Mouse (Mus musculus): ENCODE results near the gene Otx2.
A peak's percentile ranks its signal among the peaks of the same experiment; 100 is the strongest.

The Otx2 gene

DNA sequence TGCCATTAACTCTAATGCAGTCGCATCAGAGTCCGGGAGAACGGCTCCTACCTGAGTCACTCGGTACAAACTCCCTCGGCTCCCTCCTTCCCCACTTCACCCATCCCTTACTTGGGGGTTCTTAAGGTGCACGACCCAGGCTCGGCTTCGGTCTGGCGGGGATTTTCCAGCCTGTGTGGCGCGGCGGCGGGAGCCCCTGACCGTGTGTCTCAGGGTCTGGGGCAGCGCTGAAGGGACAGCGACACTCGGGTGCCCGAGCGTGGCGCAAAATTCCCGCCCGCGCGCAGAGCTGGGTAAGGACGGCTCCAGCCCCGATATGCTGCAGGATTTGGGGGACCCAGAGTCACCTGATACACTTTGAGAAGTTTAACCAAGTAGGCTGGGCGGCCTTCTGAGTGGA, at the start of gene Otx2:
Otx2 (minus strand) TSS at position 279 of the 400 bp plus-strand sequence.
- no peak for TF ChIP-seq GATA4 (IDR thresholded peaks at IDR 0.05; ENCODE audit: insufficient replicate concordance, low read length)

DNA sequence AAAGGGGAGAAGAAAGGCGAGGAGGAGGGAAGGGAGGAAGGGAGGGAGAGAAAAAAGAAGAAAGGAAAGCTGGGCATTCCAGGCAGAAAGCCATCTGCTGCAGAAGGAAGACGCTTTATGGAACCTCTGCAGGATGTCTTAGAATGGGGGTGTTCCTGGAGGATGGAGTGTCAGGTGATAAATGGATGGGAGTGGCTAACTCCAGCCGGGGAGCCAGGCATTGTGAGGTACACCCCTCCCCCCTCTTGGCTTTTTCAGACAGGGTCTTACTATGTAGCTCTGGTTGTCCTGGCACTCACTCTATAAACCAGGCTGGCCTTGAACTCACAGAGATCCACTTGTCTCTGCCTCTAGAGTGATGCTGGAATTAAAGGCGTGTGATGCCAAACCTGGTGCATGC, 49.1 kb upstream of the Otx2 start:
- no peak for TF ChIP-seq GATA4 (IDR thresholded peaks at IDR 0.05; ENCODE audit: insufficient replicate concordance, low read length)

DNA sequence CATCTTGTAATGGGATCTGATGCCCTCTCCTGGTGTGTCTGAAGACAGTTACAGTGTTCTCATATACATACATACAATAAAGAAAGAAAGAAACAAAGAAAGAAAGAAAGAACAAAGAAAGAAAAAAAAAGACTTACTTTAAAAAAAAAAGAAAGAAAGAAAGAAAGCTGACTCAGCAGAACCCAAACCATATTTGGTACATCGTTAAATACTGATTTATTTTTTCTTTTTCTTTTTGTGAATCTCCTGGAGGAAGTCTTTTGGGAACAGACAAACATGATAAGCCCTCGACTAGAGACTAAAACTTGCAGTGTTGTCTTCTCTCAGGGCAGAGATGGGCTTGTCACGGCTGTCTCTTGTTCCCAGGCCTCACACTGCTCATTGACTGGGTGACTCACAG, 45.7 kb upstream of the Otx2 start:
- no peak for TF ChIP-seq GATA4 (IDR thresholded peaks at IDR 0.05; ENCODE audit: insufficient replicate concordance, low read length)

DNA sequence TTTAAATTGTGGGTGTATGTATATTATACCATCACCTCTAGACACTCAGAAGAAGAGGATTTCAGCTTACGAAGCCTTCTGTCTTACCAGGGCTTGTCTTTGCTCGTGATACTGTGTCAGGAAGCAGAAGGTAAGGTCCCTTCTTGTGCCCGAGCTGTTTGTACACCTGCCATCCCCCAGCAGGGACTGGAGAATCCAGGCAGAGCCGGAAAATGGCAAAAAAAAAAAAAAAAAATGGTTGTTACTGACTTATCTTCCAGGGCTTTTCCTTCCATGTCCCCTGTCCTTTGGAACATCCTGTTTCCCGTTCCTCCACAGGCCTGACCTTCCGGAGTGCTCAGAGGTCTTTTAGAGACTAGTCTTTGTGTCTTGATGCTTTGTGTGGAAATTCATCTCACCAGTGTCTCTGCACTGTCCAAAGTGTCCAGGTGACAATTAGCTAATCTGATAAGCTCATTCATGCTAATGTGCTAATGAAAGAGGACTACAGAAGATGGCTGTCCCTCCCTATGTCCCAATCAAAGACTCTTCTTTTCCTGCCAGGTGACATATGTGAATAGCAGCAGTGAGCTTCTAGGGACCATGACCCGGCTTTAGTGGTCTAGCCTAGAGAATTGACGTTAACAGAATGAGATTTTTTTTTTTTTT, 44.1 kb upstream of the Otx2 start:
- peak; percentile 34; the same call in 1 of the 2 replicates for TF ChIP-seq GATA4 (IDR thresholded peaks at IDR 0.05; ENCODE audit: insufficient replicate concordance, low read length)

DNA sequence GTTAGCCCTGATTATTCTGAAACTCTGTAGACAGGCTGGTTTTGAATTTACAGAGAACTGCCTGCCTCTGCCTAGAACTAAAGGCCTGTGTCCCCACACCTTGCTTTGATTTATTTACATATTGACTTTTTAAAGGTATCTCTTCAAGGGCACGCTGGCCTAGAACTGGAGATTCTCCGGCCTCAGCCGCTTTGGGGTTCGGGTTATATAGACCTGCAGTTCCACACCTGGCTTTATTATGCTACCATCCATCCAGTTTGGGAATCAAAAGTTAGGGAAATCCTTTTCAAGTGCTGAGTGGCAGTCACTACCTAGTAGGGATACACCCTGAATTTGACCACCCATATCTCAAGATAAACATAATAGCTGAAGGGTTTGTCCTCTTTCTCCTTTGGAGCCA, 42.8 kb upstream of the Otx2 start:
- TF ChIP-seq GATA4 (IDR thresholded peaks at IDR 0.05; ENCODE audit: insufficient replicate concordance, low read length): no peak

DNA sequence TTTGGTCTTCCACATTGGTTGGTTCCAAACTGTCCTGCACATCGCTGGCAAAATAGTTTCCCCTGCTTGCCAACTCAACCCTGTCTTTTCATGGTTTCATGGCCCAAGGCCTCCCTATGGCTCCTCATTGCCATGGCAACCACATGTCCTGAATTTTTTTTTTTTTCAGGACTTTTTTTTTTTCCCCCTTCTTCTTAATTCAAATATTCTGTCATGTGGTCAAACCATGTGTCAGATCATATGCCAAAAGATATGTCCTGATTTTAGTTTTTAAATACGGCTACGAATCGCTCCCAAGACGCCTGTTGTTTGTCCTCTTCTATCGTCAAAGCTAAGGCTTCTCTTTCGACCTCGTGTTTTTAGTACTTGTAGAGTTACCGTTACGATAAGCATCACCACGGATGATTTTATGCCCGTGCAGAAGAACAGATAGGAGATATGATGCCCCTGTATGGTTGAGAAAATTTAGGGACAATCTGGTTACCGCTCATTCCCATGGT, 37.3 kb upstream of the Otx2 start:
- TF ChIP-seq GATA4 (IDR thresholded peaks at IDR 0.05; ENCODE audit: insufficient replicate concordance, low read length): no peak

DNA sequence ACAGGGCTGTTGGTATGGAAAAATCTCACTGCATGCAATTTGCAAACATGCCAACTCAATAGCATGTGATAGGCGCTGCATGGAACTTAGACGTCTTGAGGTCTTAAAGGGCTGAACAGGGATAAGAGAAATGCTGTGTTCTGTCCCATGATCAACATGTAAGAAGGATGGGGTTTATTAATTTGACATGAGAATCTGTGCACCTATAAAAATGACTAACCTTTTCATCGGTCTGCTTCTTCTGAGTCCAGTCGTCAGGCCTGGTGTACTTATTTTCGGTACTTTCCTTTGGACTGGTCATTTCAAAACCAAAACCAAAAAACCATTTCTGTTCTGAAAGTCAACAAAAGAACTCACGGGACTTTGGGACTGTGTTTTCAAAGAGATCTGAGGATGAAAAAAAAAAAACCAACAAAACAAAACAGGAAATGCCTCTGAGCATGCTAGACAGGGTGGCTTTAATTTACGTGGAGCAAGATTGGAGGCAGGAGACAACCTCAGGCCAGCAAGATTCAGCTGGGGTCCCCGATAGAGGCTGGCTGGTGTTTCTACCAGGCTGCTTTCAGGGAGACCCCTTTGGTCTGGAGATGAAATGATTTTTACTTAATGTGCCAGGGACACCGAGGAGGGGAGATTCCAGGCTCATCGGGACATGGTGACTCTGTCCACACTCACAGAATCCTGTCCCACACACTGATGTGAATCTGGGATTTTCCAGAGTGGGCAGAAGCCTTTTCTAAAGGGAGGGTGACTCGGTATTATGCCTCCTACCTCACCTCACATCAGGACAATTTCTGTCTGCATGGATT, 36.6 kb upstream of the Otx2 start:
- no peak for TF ChIP-seq GATA4 (IDR thresholded peaks at IDR 0.05; ENCODE audit: insufficient replicate concordance, low read length)

DNA sequence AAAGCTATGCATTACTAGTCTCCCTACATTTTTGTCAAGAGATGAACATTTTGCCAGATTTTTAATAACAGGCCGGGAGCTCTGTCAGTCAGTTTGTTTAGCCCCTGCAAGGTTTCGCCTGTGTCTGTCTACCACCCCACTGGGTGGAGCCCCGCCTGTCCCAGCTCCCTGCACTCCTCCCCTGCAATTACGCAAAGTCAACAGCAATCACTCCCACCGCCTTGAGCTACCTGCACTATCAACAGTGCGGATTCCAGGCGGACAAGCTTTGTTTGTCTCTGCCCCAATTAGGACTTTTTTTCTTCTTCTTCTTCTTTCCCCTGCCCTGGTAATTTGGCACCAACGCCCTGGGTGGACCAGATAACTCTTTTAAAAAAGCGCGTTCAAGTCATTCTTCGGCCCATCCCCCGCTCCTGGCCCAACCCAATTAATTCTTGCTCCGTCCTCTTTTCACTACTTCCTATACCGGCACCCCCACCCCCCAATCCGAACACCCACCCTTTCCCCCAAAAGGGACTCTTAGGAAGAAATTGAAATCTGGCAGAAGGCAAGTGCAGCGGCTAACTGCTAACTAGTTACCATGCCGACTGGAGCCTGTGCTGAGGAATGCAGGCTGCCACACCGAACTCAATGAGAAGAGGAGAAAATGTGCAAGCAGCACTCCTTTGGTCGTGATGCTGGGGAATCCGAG, 35.9 kb upstream of the Otx2 start:
- TF ChIP-seq GATA4 (IDR thresholded peaks at IDR 0.05; ENCODE audit: insufficient replicate concordance, low read length): no peak

DNA sequence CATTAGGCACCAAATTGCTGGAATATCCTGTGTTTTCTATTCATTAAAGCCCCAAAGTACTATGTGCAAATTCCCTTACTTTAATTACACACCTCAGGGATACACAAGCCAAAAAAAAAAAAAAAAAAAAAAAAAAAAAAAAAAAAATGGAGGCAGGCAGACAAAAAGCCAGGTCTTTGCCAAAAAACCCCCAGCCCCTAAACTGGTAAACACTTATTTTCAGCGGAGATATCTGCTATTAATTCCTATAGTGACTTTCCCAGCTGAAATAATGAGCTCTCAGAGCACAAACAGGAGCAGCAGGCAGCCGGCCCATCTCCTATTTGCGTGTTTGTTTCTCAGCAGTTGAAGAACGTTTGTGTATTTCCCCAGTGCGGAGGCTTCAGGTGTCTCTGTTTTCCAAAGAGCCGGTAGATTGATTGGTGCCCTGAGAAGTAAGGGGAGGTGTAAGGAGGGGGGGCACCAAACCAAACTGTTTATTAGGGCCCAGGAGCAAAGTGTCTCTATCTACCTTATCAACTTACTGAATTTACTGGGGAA, 34.3 kb upstream of the Otx2 start:
- TF ChIP-seq GATA4 (IDR thresholded peaks at IDR 0.05; ENCODE audit: insufficient replicate concordance, low read length): no peak

DNA sequence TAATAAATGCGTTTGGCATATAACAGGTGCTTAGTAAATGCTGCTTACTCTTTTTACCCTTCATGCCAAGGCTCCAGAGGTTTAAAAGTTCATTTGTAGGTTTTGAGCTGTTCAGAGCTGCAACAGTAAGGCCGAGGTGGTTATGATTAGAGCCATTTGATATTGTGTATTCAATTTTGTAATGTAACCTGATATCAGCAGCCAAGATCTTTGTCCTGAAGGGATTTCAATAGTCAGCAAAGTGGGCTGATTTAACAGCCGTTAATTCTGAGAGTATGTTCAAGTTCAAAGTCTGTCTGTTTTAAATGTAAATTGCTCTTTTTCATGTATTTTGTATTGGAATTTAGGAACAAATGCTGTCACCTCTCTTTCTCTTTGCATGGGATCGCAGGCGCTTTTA, 33.8 kb upstream of the Otx2 start:
- no peak for TF ChIP-seq GATA4 (IDR thresholded peaks at IDR 0.05; ENCODE audit: insufficient replicate concordance, low read length)

DNA sequence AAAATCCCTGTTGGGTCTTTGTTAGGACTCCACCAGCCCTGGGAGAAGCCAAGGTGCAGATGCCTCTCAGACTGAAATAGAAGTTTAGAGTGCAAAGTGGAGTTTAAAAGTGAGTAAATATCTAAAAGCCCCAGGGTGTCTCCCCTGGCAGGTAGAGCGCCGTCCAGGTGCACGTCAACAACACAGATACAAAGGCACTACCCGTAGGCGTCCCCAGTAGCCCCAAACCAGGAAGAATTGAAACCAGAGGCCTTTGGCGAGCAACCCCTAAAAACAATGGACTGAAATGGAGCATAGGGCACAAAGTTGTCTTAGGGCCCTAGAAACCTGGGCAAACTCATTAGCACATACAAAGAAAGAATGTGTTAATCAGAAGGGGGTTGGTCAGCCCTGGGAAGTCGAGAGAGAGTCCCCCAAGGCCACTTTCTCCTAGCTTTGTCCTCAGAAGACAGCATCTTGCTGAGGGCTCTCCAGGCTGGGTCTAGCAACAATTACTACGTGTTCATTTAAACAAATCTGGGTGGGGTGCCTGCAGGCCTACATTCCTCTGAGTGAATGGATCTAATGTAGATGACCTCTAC, 27.3 kb upstream of the Otx2 start:
- no peak for TF ChIP-seq GATA4 (IDR thresholded peaks at IDR 0.05; ENCODE audit: insufficient replicate concordance, low read length)

DNA sequence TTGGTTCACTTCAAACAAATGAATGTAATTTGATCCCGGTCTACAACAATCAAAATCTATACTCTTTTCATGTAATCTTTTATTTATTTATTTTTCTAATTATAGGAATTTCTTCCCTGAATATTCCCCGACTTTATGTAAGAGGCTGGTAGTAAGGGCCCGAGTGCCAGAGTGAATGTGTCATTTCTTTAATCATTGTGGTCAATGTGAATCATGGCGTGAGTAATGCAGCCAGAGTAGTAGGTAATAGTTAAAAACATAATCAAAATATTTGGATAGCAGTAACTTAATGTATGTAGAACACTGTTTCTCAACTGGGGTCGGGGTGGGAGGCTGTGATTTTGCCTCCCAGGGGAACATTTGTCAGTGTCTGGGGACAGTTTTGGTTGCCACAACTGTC, 6.0 kb upstream of the Otx2 start:
- TF ChIP-seq GATA4 (IDR thresholded peaks at IDR 0.05; ENCODE audit: insufficient replicate concordance, low read length): no peak

DNA sequence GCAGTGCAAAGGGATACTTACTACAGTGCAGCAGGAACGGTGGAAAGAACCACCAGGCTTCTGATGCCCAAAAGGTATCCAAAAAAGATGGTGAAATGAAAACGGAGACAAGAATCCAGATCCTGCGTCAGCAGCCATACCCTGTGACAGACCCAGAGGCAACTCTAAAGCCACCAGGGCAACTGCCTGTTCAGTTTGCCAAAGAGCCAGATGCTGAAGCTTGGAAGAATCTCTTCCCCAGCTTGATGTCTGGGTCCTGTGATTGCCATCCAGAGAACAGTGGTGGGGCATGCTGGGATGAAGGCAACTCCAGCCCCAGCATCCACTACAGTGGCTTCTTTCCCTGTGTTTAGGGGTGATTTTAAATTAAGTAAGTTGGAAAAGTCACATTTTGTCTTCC, 5.1 kb upstream of the Otx2 start:
- no peak for TF ChIP-seq GATA4 (IDR thresholded peaks at IDR 0.05; ENCODE audit: insufficient replicate concordance, low read length)

DNA sequence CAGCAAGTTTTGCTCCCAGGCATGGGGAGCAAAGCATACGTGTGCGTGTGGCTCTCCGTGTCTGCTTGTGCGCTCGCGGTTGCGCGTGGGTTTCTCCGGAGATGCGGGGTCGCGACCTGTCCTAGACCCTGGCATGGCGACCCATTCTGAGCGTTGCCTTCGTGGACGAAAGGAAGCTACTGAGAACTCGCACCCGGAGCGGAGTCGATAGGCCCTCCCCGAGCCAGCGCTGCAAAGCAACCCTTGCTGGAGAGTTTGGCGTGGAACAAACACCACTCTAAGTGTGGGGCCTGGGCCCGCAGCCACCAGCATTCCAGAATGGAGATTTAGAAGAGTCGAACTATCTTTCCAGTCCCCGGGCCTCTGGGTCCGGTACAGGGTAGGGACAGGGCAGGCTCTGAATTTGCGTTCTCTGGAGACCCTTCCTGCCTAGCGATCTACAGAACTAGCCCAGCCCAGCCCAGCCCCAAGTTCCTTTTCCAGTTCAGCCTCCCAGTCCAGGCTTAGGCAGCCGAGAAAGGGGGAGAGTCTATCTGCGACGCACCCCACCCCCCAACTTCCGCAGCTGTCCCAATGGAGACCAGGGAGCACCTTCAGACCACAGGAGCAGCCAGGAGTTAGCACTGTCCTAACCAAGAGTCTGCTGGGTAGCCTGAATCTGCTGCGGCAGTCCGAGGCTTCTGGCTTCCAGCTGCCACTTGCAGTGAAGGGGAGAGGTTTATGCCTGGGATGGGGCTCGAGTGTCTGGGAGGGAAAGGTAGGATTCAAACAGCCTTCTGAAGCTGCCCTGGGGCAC, 615 bp upstream of the Otx2 start:
- no peak for TF ChIP-seq GATA4 (IDR thresholded peaks at IDR 0.05; ENCODE audit: insufficient replicate concordance, low read length)

Measured in liver, adult (tissue).